Mouse (Mus musculus) adrenal gland, postnatal 4 days (tissue): ENCODE results near the gene Gpn2. TPM values are rescaled to one million over a fixed set of nuclear protein-coding genes. Genes with fewer than 3 reads are reported as not detected.

Experiments used
- DNase-seq, 2 experiments: peaks; one replicate each; pipeline ENCODE4 v3.0.0; 2021 to 2022; ENCODE audit warnings: low spot score in 2 of 2, mixed read lengths in 2 of 2
- total RNA-seq, 2 experiments: library from RNA; stranded (reverse); gene quantifications; 2 replicates each; pipeline ENCODE4 v1.2.3; 2021

Gpn2 gene
- total RNA-seq, 2 experiments from 2014 or later: 13.7 to 16.6 TPM

- DNase-seq: no peak
Observed at GRCm38 (mm10) chr4:133583690-133584058, 488 bp upstream of the Gpn2 start.

GRCm38 (mm10) chr4:133592570-133592969, 8.4 kb downstream of the Gpn2 start:
- peak; percentile 46 to 57 for DNase-seq

- DNase-seq: no peak
Observed at GRCm38 (mm10) chr4:133595538-133595937, 11.4 kb downstream of the Gpn2 start.

- DNase-seq: no peak
Observed at GRCm38 (mm10) chr4:133596084-133596483, 11.9 kb downstream of the Gpn2 start.

GRCm38 (mm10) chr4:133598616-133599015, 14.5 kb downstream of the Gpn2 start:
- no peak for DNase-seq

- DNase-seq: no peak
Observed at GRCm38 (mm10) chr4:133599116-133599515, 15.0 kb downstream of the Gpn2 start.

- DNase-seq: peak; percentile 70 to 81
Observed at GRCm38 (mm10) chr4:133599571-133600073, 15.5 kb downstream of the Gpn2 start.

- no peak for DNase-seq
Observed at GRCm38 (mm10) chr4:133600306-133600705, 16.1 kb downstream of the Gpn2 start.

GRCm38 (mm10) chr4:133601721-133602218, 17.6 kb downstream of the Gpn2 start, which contains the start of gene Sfn:
Gene Sfn (minus strand): TSS chr4:133602168.
- no peak for DNase-seq

GRCm38 (mm10) chr4:133603056-133603455, 18.9 kb downstream of the Gpn2 start:
- DNase-seq: no peak

GRCm38 (mm10) chr4:133604175-133604574, 20.0 kb downstream of the Gpn2 start:
- DNase-seq: no peak

- DNase-seq: no peak
Observed at GRCm38 (mm10) chr4:133604856-133605255, 20.7 kb downstream of the Gpn2 start.

- DNase-seq: no peak
Observed at GRCm38 (mm10) chr4:133605330-133605729, 21.2 kb downstream of the Gpn2 start.

GRCm38 (mm10) chr4:133607284-133607683, 23.1 kb downstream of the Gpn2 start:
- no peak for DNase-seq

- DNase-seq: peak; percentile 71 to 79
Observed at GRCm38 (mm10) chr4:133609719-133610118, 25.6 kb downstream of the Gpn2 start.

GRCm38 (mm10) chr4:133611815-133612214, 27.7 kb downstream of the Gpn2 start:
- DNase-seq: no peak

- no peak for DNase-seq
Observed at GRCm38 (mm10) chr4:133612416-133612815, 28.3 kb downstream of the Gpn2 start.

GRCm38 (mm10) chr4:133613026-133613425, 28.9 kb downstream of the Gpn2 start:
- DNase-seq: no peak

GRCm38 (mm10) chr4:133613867-133614266, 29.7 kb downstream of the Gpn2 start:
- no peak for DNase-seq

- peak in 1 of 2 experiments; percentile 44 for DNase-seq
Observed at GRCm38 (mm10) chr4:133614274-133614761, 30.2 kb downstream of the Gpn2 start.

- no peak for DNase-seq
Observed at GRCm38 (mm10) chr4:133615416-133615815, 31.3 kb downstream of the Gpn2 start.

GRCm38 (mm10) chr4:133617936-133618335, 33.8 kb downstream of the Gpn2 start:
- DNase-seq: no peak

- no peak for DNase-seq
Observed at GRCm38 (mm10) chr4:133619473-133620136, 35.4 kb downstream of the Gpn2 start.
